Mouse (Mus musculus): ENCODE data around the gene Zfp36l1. TPM values are rescaled to one million over a fixed set of nuclear protein-coding genes. Genes with fewer than 3 reads are reported as not detected.

Gene Zfp36l1
- polyA plus RNA-seq, 1 experiment from 2014 or later = 92.3 TPM

- ATAC-seq (ENCODE audit: low FRiP score) = no peak
- 58% methylated on average over 5 of the region's 5 CpGs for WGBS
- H3K4me2 ChIP-seq (replicated peaks) = no peak overlapping the region
- no peaks in the 10 kb centered on the region for H3K27me3 ChIP-seq
- no peak overlapping the region for H3K27ac ChIP-seq
- H3K4me3 ChIP-seq = no peak overlapping the region
- peaks cover 5% of the 10 kb centered on the region for H3K36me3 ChIP-seq
- H3K4me1 ChIP-seq = no peaks in the 10 kb centered on the region
- H3K9ac ChIP-seq = no peak overlapping the region
- no peaks in the 10 kb centered on the region for H3K9me3 ChIP-seq (replicated peaks)
These were observed 9.3 kb downstream of the Zfp36l1 start for GRCm38 (mm10) chr12:80103521-80103973.

DNA sequence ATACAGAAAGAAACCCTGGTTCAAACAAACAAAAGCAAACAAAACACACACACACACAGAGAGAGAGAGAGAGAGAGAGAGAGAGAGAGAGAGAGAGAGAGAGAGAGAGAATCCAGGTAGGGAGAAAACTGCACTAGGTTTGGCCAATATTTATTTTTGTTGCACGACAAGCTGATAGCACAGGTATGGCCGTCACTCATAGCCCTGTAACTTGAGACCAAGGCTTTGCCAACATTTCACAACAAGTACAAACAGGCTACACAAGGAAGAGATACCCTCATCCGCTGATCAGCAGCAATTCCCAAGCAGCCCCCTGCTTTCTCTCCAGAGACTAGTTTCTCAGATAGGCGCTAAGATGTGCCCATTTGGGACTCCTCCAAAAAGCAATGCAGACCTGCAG is 9.7 kb downstream of the Zfp36l1 start:
- 73% methylated on average over 4 of the region's 4 CpGs for WGBS
- Histone ChIP-seq H3K9me3 (replicated peaks) (no peaks in the 10 kb centered on the region), H3K4me2 (replicated peaks) (no peak overlapping the region), H3K9ac (no peak overlapping the region), H3K4me1 (no peaks in the 10 kb centered on the region), H3K27ac (no peak overlapping the region), H3K4me3 (no peak overlapping the region), H3K27me3 (no peaks in the 10 kb centered on the region), H3K36me3 (peaks cover 5% of the 10 kb centered on the region)
- ATAC-seq (ENCODE audit: low FRiP score) = no peak

GRCm38 (mm10) chr12:80098825-80099224 is 14.0 kb downstream of the Zfp36l1 start:
- H3K27me3 ChIP-seq = no peaks in the 10 kb centered on the region
- no peak overlapping the region for H3K27ac ChIP-seq
- H3K9me3 ChIP-seq (replicated peaks) = no peaks in the 10 kb centered on the region
- WGBS = 84% methylated on average over 1 of the region's 1 CpGs
- no peak overlapping the region for H3K4me2 ChIP-seq (replicated peaks)
- H3K4me1 ChIP-seq = no peaks in the 10 kb centered on the region
- H3K4me3 ChIP-seq = no peak overlapping the region
- ATAC-seq (ENCODE audit: low FRiP score) = no peak
- no peak overlapping the region for H3K9ac ChIP-seq
- no peaks in the 10 kb centered on the region for H3K36me3 ChIP-seq

DNA sequence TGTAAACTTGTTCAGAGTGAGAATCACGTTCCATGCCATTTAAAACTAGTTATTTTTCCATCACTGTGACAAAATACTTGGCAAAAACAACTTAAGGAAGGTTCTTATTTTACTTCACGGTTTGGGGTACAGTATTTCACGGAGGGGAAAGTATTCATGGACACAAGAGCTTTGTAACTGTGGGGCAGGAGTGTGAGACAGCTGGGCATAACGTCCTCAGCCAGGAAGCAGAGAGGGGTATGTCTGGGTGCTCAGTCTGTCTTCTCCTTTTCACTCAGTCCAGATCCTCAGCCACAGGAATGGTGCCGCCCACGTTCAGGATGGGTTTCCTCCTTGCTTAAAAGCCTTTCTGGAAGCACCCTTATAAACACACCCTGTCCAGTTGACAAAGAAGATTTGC is 16.1 kb downstream of the Zfp36l1 start:
- Histone ChIP-seq H3K36me3 (no peaks in the 10 kb centered on the region), H3K4me1 (no peaks in the 10 kb centered on the region), H3K27ac (no peak overlapping the region), H3K9ac (no peak overlapping the region), H3K27me3 (no peaks in the 10 kb centered on the region), H3K9me3 (replicated peaks) (no peaks in the 10 kb centered on the region), H3K4me3 (no peak overlapping the region), H3K4me2 (replicated peaks) (no peak overlapping the region)
- no peak for ATAC-seq (ENCODE audit: low FRiP score)
- WGBS = 77% methylated on average over 6 of the region's 6 CpGs

- H3K4me1 ChIP-seq = peaks cover 4% of the 10 kb centered on the region; the same call in 1 of the 2 replicates
- H3K27ac ChIP-seq = no peak overlapping the region
- no peaks in the 10 kb centered on the region for H3K36me3 ChIP-seq
- H3K9me3 ChIP-seq (replicated peaks) = no peaks in the 10 kb centered on the region
- no peaks in the 10 kb centered on the region for H3K27me3 ChIP-seq
- no peak for ATAC-seq (ENCODE audit: low FRiP score)
- no peak overlapping the region for H3K9ac ChIP-seq
- H3K4me3 ChIP-seq = no peak overlapping the region
- H3K4me2 ChIP-seq (replicated peaks) = no peak overlapping the region
These were observed 20.0 kb downstream of the Zfp36l1 start for GRCm38 (mm10) chr12:80092787-80093186.

DNA sequence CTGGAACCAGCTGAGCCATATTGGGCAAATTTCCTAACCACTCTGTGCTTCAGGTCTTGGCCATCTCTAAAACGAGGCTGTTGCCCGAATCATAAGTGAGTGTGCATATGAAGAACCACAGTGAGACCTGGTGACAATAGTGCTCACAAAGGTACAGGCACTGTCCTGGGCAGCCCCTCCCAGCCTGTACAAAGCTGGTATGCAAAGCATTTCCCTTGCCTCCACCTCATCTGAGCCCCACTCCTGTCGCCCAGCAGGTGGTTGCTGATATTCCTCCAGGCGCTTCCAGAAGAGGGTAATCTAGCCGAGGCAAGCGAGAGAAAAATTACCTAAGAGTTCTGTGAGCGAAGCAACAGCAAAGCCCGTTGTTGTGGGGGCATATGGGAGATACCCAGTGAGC is 21.7 kb downstream of the Zfp36l1 start:
- H3K4me1 ChIP-seq = peaks cover 4% of the 10 kb centered on the region; the same call in 1 of the 2 replicates
- no peaks in the 10 kb centered on the region for H3K27me3 ChIP-seq
- 49% methylated on average over 8 of the region's 8 CpGs for WGBS
- no peak overlapping the region for H3K27ac ChIP-seq
- H3K36me3 ChIP-seq = no peaks in the 10 kb centered on the region
- no peak for ATAC-seq (ENCODE audit: low FRiP score)
- H3K4me3 ChIP-seq = no peak overlapping the region
- H3K9ac ChIP-seq = no peak overlapping the region
- H3K9me3 ChIP-seq (replicated peaks) = no peaks in the 10 kb centered on the region
- H3K4me2 ChIP-seq (replicated peaks) = no peak overlapping the region

GRCm38 (mm10) chr12:80090529-80090928 is 22.3 kb downstream of the Zfp36l1 start:
- Histone ChIP-seq H3K27ac (no peak overlapping the region), H3K27me3 (no peaks in the 10 kb centered on the region), H3K4me3 (no peak overlapping the region), H3K9me3 (replicated peaks) (no peaks in the 10 kb centered on the region), H3K4me1 (peaks cover 4% of the 10 kb centered on the region; the same call in 1 of the 2 replicates), H3K9ac (no peak overlapping the region), H3K4me2 (replicated peaks) (no peak overlapping the region), H3K36me3 (no peaks in the 10 kb centered on the region)
- no peak for ATAC-seq (ENCODE audit: low FRiP score)
- 84% methylated on average over 5 of the region's 5 CpGs for WGBS

DNA sequence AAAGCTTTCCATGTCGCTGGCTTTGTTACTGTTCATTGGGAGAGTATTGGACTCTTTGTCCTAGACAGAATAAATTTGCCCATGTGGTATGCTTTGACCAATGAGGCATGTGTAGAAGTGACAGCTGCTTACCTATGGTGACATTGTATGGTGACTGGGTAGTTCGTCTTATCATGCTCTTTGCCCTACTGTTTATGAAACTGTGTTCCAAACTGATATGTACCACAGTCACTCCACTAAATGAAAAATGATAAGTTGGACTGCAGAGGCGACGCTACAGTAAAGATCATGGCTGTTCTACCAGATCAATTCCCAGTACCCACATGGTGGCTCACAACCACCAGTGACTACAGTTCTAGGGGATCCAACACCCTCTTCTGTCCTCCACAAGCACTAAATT is 24.7 kb downstream of the Zfp36l1 start:
- no peak overlapping the region for H3K4me3 ChIP-seq
- H3K36me3 ChIP-seq = no peaks in the 10 kb centered on the region
- H3K27me3 ChIP-seq = no peaks in the 10 kb centered on the region
- no peak overlapping the region for H3K27ac ChIP-seq
- no peak for ATAC-seq (ENCODE audit: low FRiP score)
- H3K4me1 ChIP-seq = peaks cover 17% of the 10 kb centered on the region; the same call in 1 of the 2 replicates
- H3K9ac ChIP-seq = no peak overlapping the region
- no peaks in the 10 kb centered on the region for H3K9me3 ChIP-seq (replicated peaks)
- WGBS = 84% methylated on average over 4 of the region's 4 CpGs
- H3K4me2 ChIP-seq (replicated peaks) = no peak overlapping the region

- WGBS = 38% methylated on average over 7 of the region's 7 CpGs
- Histone ChIP-seq H3K4me2 (replicated peaks) (no peak overlapping the region), H3K4me1 (peaks cover 13% of the 10 kb centered on the region; the same call in 1 of the 2 replicates), H3K27ac (peak overlapping the region; percentile 30; the same call in 1 of the 2 replicates), H3K4me3 (no peak overlapping the region), H3K9ac (no peak overlapping the region), H3K9me3 (replicated peaks) (no peaks in the 10 kb centered on the region), H3K36me3 (no peaks in the 10 kb centered on the region), H3K27me3 (no peaks in the 10 kb centered on the region)
- ATAC-seq (ENCODE audit: low FRiP score) = no peak
These were observed 28.2 kb downstream of the Zfp36l1 start for GRCm38 (mm10) chr12:80084446-80085112.

DNA sequence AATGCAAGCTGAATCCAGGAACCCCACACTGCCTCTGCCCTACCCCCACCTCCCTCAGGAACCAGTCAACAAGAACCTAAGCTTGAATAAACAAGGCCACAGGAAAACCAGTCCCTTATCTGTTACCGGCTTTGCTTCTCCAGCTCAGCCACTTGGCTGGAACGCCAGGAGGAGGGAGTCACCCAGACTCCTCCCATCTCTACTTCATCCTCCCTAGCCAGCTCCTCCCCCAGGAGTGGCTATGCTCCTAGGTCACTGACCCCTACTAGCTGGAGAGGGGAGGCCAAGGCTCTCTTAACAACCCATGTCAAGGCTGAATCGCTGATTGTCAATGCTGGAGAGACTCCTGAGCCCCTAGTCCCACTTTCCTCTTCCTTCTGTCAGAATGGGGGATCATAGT is 28.9 kb downstream of the Zfp36l1 start:
- Histone ChIP-seq H3K9ac (no peak overlapping the region), H3K27me3 (no peaks in the 10 kb centered on the region), H3K4me3 (no peak overlapping the region), H3K9me3 (replicated peaks) (no peaks in the 10 kb centered on the region), H3K36me3 (no peaks in the 10 kb centered on the region), H3K4me1 (peaks cover 13% of the 10 kb centered on the region; the same call in 1 of the 2 replicates), H3K27ac (peak overlapping the region; percentile 30; the same call in 1 of the 2 replicates), H3K4me2 (replicated peaks) (no peak overlapping the region)
- WGBS = 12% methylated on average over 3 of the region's 3 CpGs
- ATAC-seq (ENCODE audit: low FRiP score) = no peak

DNA sequence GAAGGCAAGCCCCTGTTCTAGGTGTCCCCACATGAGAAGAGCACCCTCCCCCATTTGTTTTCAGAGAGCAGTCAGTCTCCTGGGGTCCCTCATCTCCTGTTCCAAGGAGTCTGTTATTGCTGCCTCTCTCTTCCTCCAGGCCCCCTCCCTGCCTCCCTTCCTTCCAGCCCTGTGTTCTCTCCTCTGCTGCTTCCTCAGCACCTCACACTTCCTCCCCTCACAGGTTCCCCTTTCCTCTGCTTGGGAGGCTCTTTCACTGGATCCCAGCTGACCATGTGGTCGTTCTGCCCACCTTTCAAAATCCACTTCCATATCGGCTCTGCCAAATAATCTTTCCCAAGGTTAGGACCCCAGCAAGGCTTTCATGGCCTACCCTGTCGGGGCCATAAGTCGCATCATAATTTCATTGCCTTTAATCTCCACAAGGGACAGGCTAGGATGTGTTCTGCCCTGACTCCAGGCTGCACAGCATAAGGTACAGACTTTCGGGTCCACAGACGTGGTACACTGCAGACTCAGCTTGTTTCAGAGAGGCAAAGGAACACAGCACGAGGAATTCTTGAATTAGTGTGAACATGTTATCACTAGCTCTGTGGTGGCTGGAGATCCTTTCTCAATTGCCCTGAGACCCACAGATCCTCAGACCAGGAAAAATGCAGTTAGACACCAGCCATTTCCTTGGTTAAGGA is 29.5 kb downstream of the Zfp36l1 start:
- no peaks in the 10 kb centered on the region for H3K9me3 ChIP-seq (replicated peaks)
- no peak overlapping the region for H3K27ac ChIP-seq
- H3K36me3 ChIP-seq = no peaks in the 10 kb centered on the region
- no peak overlapping the region for H3K9ac ChIP-seq
- H3K27me3 ChIP-seq = no peaks in the 10 kb centered on the region
- peaks cover 13% of the 10 kb centered on the region; the same call in 1 of the 2 replicates for H3K4me1 ChIP-seq
- no peak overlapping the region for H3K4me3 ChIP-seq
- H3K4me2 ChIP-seq (replicated peaks) = no peak overlapping the region
- no peak for ATAC-seq (ENCODE audit: low FRiP score)
- WGBS = 75% methylated on average over 7 of the region's 7 CpGs

DNA sequence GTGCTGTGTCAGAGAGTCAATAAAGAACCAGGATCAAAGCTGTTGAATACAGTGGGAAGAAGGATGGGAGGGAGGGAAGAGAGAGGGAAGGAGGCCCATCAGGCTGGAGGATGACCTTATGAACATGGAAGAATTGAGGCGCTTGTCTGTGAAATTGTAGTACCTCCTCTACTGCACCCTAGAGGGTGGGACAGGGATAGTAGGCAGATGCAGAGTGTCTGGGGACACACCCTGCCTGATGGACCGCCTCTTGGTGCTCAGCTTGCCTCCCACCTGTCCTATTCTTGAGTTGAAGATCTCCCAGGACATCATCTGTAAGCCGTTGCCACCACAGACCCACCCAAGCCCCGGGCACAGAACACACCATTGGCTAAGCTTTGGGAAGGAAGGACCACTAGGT is 30.1 kb downstream of the Zfp36l1 start:
- H3K27ac ChIP-seq = no peak overlapping the region
- H3K4me3 ChIP-seq = no peak overlapping the region
- 90% methylated on average over 4 of the region's 4 CpGs for WGBS
- no peak overlapping the region for H3K9ac ChIP-seq
- no peaks in the 10 kb centered on the region for H3K27me3 ChIP-seq
- H3K9me3 ChIP-seq (replicated peaks) = no peaks in the 10 kb centered on the region
- ATAC-seq (ENCODE audit: low FRiP score) = no peak
- H3K4me1 ChIP-seq = peaks cover 13% of the 10 kb centered on the region; the same call in 1 of the 2 replicates
- H3K4me2 ChIP-seq (replicated peaks) = no peak overlapping the region
- no peaks in the 10 kb centered on the region for H3K36me3 ChIP-seq

GRCm38 (mm10) chr12:80081440-80081839 is 31.4 kb downstream of the Zfp36l1 start:
- no peak overlapping the region for H3K9ac ChIP-seq
- no peak overlapping the region for H3K4me2 ChIP-seq (replicated peaks)
- H3K4me3 ChIP-seq = no peak overlapping the region
- peaks cover 13% of the 10 kb centered on the region; the same call in 1 of the 2 replicates for H3K4me1 ChIP-seq
- H3K9me3 ChIP-seq (replicated peaks) = no peaks in the 10 kb centered on the region
- ATAC-seq (ENCODE audit: low FRiP score) = no peak
- no peaks in the 10 kb centered on the region for H3K36me3 ChIP-seq
- 83% methylated on average over 2 of the region's 2 CpGs for WGBS
- no peak overlapping the region for H3K27ac ChIP-seq
- no peaks in the 10 kb centered on the region for H3K27me3 ChIP-seq
